Mouse (Mus musculus) liver, postnatal 0 days (tissue): ENCODE data around the gene Ddc. TPM values are rescaled to one million over a fixed set of nuclear protein-coding genes. Genes with fewer than 3 reads are reported as not detected.

ENCODE experiments used
- ATAC-seq: fragments of 200-750 bp; cut with Nextera tagmentation; 2 replicates; pipeline ENCODE4 v1.8.0; 2017; ENCODE audit warnings: mild to moderate bottlenecking, moderate library complexity
- DNase-seq: peaks from one replicate; pipeline ENCODE4 v3.0.0-alpha.2; 2016
- H3K27ac ChIP-seq: fragments of 300-500 bp; sonication (generic); 2 replicates; pipeline ENCODE4 v1.5.1; 2014; ENCODE audit warnings: antibody characterized with exemption, moderate library complexity, mild to moderate bottlenecking, low read depth
- H3K27me3 ChIP-seq: fragments of 300-500 bp; sonication (generic); 2 replicates; pipeline ENCODE4 v1.6.1; 2014; ENCODE audit warnings: low read length, control low read depth, mixed read lengths; ENCODE audit not compliant: insufficient read depth
- H3K36me3 ChIP-seq: fragments of 300-500 bp; sonication (generic); replicated peaks from 2 replicates; pipeline ENCODE4 v1.6.1; 2014; ENCODE audit warnings: mild to moderate bottlenecking, control low read depth, low read length, moderate library complexity, mixed read lengths; ENCODE audit not compliant: insufficient read depth
- H3K4me1 ChIP-seq: fragments of 300-500 bp; sonication (generic); 2 replicates; pipeline ENCODE4 v1.6.1; 2014; ENCODE audit warnings: antibody characterized with exemption, mild to moderate bottlenecking, control low read depth; ENCODE audit not compliant: insufficient read depth
- H3K4me2 ChIP-seq: fragments of 300-500 bp; sonication (generic); 2 replicates; pipeline ENCODE4 v1.6.1; 2014; ENCODE audit warnings: low read depth, mild to moderate bottlenecking, low read length, moderate library complexity, mixed read lengths
- H3K4me3 ChIP-seq: fragments of 300-500 bp; sonication (generic); 2 replicates; pipeline ENCODE4 v1.5.1; 2014; ENCODE audit warnings: low read depth, low read length
- H3K9ac ChIP-seq: fragments of 300-500 bp; sonication (generic); replicated peaks from 2 replicates; pipeline ENCODE4 v1.6.1; 2014; ENCODE audit warnings: mild to moderate bottlenecking, moderate library complexity
- H3K9me3 ChIP-seq: fragments of 300-500 bp; sonication (generic); 2 replicates; pipeline ENCODE4 v1.6.1; 2016; ENCODE audit warnings: mild to moderate bottlenecking, control low read depth, low read length, mixed read lengths
- CTCF ChIP-seq: sonication (generic); IDR thresholded peaks from 2 replicates; pipeline ENCODE4 v1.5.1; 2016; ENCODE audit warnings: antibody characterized with exemption, low read depth
- EP300 ChIP-seq: IDR thresholded peaks from 2 replicates; pipeline ENCODE4 v1.6.1; 2016; ENCODE audit warnings: antibody characterized with exemption, low read depth, mild to moderate bottlenecking
- WGBS: fragments of 180-500 bp; shearing (Covaris S2); extraction: QIAGEN DNeasy Blood & Tissue Kit; methylation state at CpG from one replicate; pipeline ENCODE4 v1.1.7; 2014; ENCODE audit not compliant: insufficient replicate concordance; 5-methylcytosine and 5-hydroxymethylcytosine counted together
- polyA plus RNA-seq: library from polyadenylated mRNA; unstranded; fragments of >200 nt; fragmentation: Nextera tagmentation; extraction: Ambion mirVana; gene quantifications from 2 replicates; pipeline ENCODE4 v1.2.1, GENCODE M21; 2015

Gene Ddc
- polyA plus RNA-seq, 1 experiment from 2014 or later, result 17.5 TPM

DNA sequence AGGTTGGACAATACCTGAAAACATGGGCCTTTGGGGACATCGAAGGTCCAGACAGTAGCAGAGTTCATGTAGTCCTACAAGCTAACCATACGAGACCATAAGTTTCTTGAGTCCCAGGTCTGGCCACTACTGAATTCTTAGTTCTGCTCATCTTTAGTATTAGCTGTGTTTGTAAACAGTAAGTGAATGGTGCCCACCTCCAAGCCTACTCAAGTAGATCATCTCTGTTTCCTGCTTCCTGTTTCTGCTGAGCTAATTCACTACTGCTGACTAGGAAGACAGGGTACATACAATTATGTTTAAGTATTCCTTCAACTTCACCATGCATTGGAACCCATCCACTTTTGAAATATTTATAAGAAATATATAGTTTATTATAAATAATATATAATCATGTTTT, 129.9 kb downstream of the Ddc start:
- Histone ChIP-seq H3K9ac (no peak overlapping the region), H3K4me3 (no peak overlapping the region), H3K4me1 (peaks cover 3% of the 10 kb centered on the region; the same call in 1 of the 2 replicates), H3K27me3 (no peaks in the 10 kb centered on the region), H3K9me3 (no peaks in the 10 kb centered on the region), H3K4me2 (no peak overlapping the region), H3K27ac (no peak overlapping the region), H3K36me3 (peaks cover 32% of the 10 kb centered on the region)
- 77% methylated on average over 2 of the region's 2 CpGs for WGBS
- no peak for ATAC-seq
- TF ChIP-seq CTCF (no peak), EP300 (no peak)
- DNase-seq, result no peak

DNA sequence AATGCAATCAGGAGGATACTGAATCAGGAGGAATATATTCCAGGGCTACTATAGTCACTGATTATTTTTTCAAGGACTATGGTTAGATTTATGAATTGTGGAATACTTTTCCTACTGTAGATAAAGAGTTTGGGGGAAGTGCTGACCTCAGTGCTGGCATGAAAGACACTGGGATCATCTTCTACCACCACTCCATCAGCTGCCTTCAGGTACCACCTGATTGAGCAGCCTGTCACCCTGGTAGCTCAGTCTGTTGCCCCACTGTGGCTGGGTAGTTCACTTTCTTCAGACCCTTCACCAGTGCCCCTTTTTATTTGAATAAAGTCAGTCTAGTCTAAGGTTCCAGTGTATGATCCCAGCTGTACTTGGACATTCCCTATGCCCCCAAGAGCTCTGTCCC, 131.2 kb downstream of the Ddc start:
- Histone ChIP-seq H3K4me2 (no peak overlapping the region), H3K4me1 (peaks cover 3% of the 10 kb centered on the region; the same call in 1 of the 2 replicates), H3K9ac (no peak overlapping the region), H3K9me3 (no peaks in the 10 kb centered on the region), H3K27ac (no peak overlapping the region), H3K36me3 (peaks cover 35% of the 10 kb centered on the region), H3K27me3 (no peaks in the 10 kb centered on the region), H3K4me3 (no peak overlapping the region)
- TF ChIP-seq EP300, result no peak
- no peak for TF ChIP-seq CTCF
- DNase-seq (no peak), ATAC-seq (no peak)

DNA sequence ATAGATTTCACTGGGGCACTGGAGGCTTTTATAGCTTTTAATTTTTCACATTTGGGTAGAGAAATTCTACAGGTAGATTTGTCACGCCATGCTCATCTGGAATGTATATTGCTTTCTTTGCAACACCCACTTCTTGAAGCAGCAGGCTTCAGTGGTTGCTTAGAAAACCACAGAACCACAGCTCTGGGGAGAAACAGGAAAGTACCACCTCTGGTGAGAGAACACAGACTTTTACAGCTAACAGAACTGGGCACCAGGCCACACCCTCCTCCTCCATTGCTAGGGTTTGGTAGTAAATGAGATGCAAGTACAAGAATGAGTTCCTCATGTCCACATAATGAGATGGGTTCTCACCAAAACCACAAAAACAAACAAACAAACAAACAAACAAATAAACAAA, 131.8 kb downstream of the Ddc start:
- Histone ChIP-seq H3K4me3 (no peak overlapping the region), H3K4me1 (peaks cover 3% of the 10 kb centered on the region; the same call in 1 of the 2 replicates), H3K36me3 (peaks cover 38% of the 10 kb centered on the region), H3K27me3 (no peaks in the 10 kb centered on the region), H3K4me2 (no peak overlapping the region), H3K9me3 (no peaks in the 10 kb centered on the region), H3K27ac (no peak overlapping the region), H3K9ac (no peak overlapping the region)
- 63% methylated on average over 1 of the region's 1 CpGs for WGBS
- no peak for TF ChIP-seq CTCF
- no peak for TF ChIP-seq EP300
- no peak for ATAC-seq
- no peak for DNase-seq

DNA sequence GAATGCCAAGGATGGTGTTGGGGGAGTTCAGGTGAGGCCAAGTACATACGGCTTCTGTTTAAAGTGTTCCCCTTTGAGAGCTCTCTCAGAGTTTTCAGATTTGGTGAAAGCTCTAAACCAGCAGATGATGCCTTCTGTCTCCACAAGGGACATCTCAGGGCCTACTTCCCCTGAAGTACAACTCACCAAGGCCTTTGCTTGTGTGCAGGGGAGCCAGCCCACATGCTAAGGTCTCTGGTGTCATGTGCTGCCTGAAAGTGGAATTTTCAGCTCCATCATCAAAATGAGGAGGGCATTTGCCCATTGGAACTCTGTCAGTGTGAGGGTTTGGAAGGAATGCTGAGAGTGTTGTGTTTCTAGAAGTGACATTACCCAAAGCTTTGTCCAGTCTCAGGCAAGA, 132.5 kb downstream of the Ddc start:
- DNase-seq (no peak), ATAC-seq (no peak)
- WGBS, result 84% methylated on average over 1 of the region's 1 CpGs
- TF ChIP-seq EP300 (no peak), CTCF (no peak)
- Histone ChIP-seq H3K4me3 (no peak overlapping the region), H3K9me3 (no peaks in the 10 kb centered on the region), H3K4me1 (0 out of 2 replicates have a peak, but pooled peaks cover 3% of the 10 kb centered on the region), H3K27ac (no peak overlapping the region), H3K4me2 (no peak overlapping the region), H3K9ac (no peak overlapping the region), H3K36me3 (peaks cover 44% of the 10 kb centered on the region), H3K27me3 (no peaks in the 10 kb centered on the region)

Other genes with a start within 250 kb of the Ddc start
- 11.6 and 12.5 TPM in 2 replicates for gene Ikzf1, start 213.1 kb downstream of the Ddc start, polyA plus RNA-seq
- 26.1 and 31.2 TPM in 2 replicates for gene Fignl1, start 89.2 kb downstream of the Ddc start, polyA plus RNA-seq
- gene Grb10, start 140.5 kb upstream of the Ddc start, polyA plus RNA-seq, result 113 and 121 TPM in 2 replicates